Mouse (Mus musculus): Measurements from ENCODE around the gene Esyt2. TPM values are rescaled to one million over a fixed set of nuclear protein-coding genes. Genes with fewer than 3 reads are reported as not detected.

Esyt2 gene
- polyA plus RNA-seq, 1 experiment from 2014 or later, result 19.0 TPM

GRCm38 (mm10) chr12:116438591-116438990 lies 157.6 kb downstream of the Esyt2 start:
- Histone ChIP-seq H3K9ac (replicated peaks) (no peak overlapping the region), H3K9me3 (no peaks in the 10 kb centered on the region), H3K27me3 (no peaks in the 10 kb centered on the region), H3K4me2 (no peak overlapping the region), H3K27ac (no peak overlapping the region), H3K4me1 (replicated peaks) (no peaks in the 10 kb centered on the region), H3K4me3 (replicated peaks) (no peak overlapping the region), H3K36me3 (peaks cover 76% of the 10 kb centered on the region)
- no peak for ATAC-seq (ENCODE audit: insufficient number of reproducible peaks, insufficient read depth, low FRiP score, low TSS enrichment, low read depth)
- WGBS, result 86% methylated on average over 5 of the region's 5 CpGs

Small RNAs within 50 kb of the gene (microRNA-seq; reads per million reads assigned to microRNA genes)
- not detected for gene Gm23190

Other genes with a start within 250 kb of the Esyt2 start
- gene Zfp386, start 233.5 kb upstream of the Esyt2 start, polyA plus RNA-seq (2016; fragmentation: Nextera tagmentation; extraction: Ambion mirVana), result 59.2 and 60.9 TPM in 2 replicates
- 1.8 and 2.2 TPM in 2 replicates for gene Vipr2, start 203.5 kb upstream of the Esyt2 start, polyA plus RNA-seq (2016; fragmentation: Nextera tagmentation; extraction: Ambion mirVana)
- gene Wdr60, start 18.2 kb upstream of the Esyt2 start, polyA plus RNA-seq (2016; fragmentation: Nextera tagmentation; extraction: Ambion mirVana), result 24.7 and 25.9 TPM in 2 replicates
- gene Gm11027, start 5.8 kb upstream of the Esyt2 start, polyA plus RNA-seq (2016; fragmentation: Nextera tagmentation; extraction: Ambion mirVana), result not detected in 2 replicates
- 47.4 and 53.0 TPM in 2 replicates for gene Ncapg2, start 124.2 kb downstream of the Esyt2 start, polyA plus RNA-seq (2016; fragmentation: Nextera tagmentation; extraction: Ambion mirVana)
- gene Ptprn2, start 204.5 kb downstream of the Esyt2 start, polyA plus RNA-seq (2016; fragmentation: Nextera tagmentation; extraction: Ambion mirVana), result 0.19 and 0.25 TPM in 2 replicates